Mouse (Mus musculus) lung, postnatal 0 days (tissue): ENCODE measurements around the gene Ndufb4. TPM values are rescaled to one million over a fixed set of nuclear protein-coding genes. Genes with fewer than 3 reads are reported as not detected.

ENCODE experiments used
- ATAC-seq: fragments of 200-750 bp; cut with Nextera tagmentation; 2 replicates; pipeline ENCODE4 v1.8.0; 2017; ENCODE audit warnings: moderate library complexity
- DNase-seq: peaks from one replicate; pipeline ENCODE4 v3.0.0-alpha.2; 2016; ENCODE audit warnings: low spot score
- H3K27ac ChIP-seq: fragments of 300-500 bp; sonication (generic); 2 replicates; pipeline ENCODE4 v1.5.1; 2014; ENCODE audit warnings: antibody characterized with exemption, mild to moderate bottlenecking, low read length, mixed read lengths
- H3K27me3 ChIP-seq: fragments of 300-500 bp; sonication (generic); replicated peaks from 2 replicates; pipeline ENCODE4 v1.6.1; 2014; ENCODE audit warnings: low read length, mixed read lengths; ENCODE audit not compliant: insufficient read depth
- H3K36me3 ChIP-seq: fragments of 300-500 bp; sonication (generic); 2 replicates; pipeline ENCODE4 v1.6.1; 2014; ENCODE audit warnings: low read length, mixed read lengths; ENCODE audit not compliant: insufficient read depth
- H3K4me1 ChIP-seq: fragments of 300-500 bp; sonication (generic); 2 replicates; pipeline ENCODE4 v1.6.1; 2014; ENCODE audit warnings: antibody characterized with exemption, low read depth, low read length, mixed read lengths; ENCODE audit not compliant: insufficient read depth
- H3K4me2 ChIP-seq: fragments of 300-500 bp; sonication (generic); replicated peaks from 2 replicates; pipeline ENCODE4 v1.6.1; 2014; ENCODE audit warnings: low read depth, mild to moderate bottlenecking, low read length, moderate library complexity, mixed read lengths
- H3K4me3 ChIP-seq: fragments of 300-500 bp; sonication (generic); 2 replicates; pipeline ENCODE4 v1.5.1; 2014; ENCODE audit warnings: low read depth, low read length
- H3K9ac ChIP-seq: fragments of 300-500 bp; sonication (generic); replicated peaks from 2 replicates; pipeline ENCODE4 v1.6.1; 2014; ENCODE audit warnings: low read depth, mild to moderate bottlenecking
- H3K9me3 ChIP-seq: fragments of 300-500 bp; sonication (generic); 2 replicates; pipeline ENCODE4 v1.6.1; 2016; ENCODE audit warnings: low read length, mixed read lengths
- CTCF ChIP-seq: IDR thresholded peaks from 2 replicates; pipeline ENCODE4 v1.5.1; 2016; ENCODE audit warnings: antibody characterized with exemption, mild to moderate bottlenecking
- EP300 ChIP-seq: IDR thresholded peaks from 2 replicates; pipeline ENCODE4 v1.6.1; 2016; ENCODE audit warnings: antibody characterized with exemption, mild to moderate bottlenecking, control low read depth
- WGBS: fragments of 180-500 bp; shearing (Covaris S2); extraction: QIAGEN DNeasy Blood & Tissue Kit; methylation state at CpG from one replicate; pipeline ENCODE4 v1.1.7; 2014; 5-methylcytosine and 5-hydroxymethylcytosine counted together
- polyA plus RNA-seq: library from polyadenylated mRNA; unstranded; fragments of >200 nt; fragmentation: Nextera tagmentation; extraction: Ambion mirVana; gene quantifications from 2 replicates; pipeline ENCODE4 v1.2.1, GENCODE M21; 2015

Gene Ndufb4
- polyA plus RNA-seq, 1 experiment from 2014 or later: 70.3 TPM

GRCm38 (mm10) chr16:37670666-37671283 is 16.5 kb upstream of the Ndufb4 start:
- TF ChIP-seq CTCF (no peak), EP300 (peak; percentile 25; the same call in 1 of the 2 replicates)
- H3K4me2 ChIP-seq: no peak overlapping the region
- H3K9me3 ChIP-seq: no peaks in the 10 kb centered on the region
- H3K27ac ChIP-seq: peak overlapping the region; percentile 43
- no peaks in the 10 kb centered on the region for H3K27me3 ChIP-seq
- WGBS: 19% methylated on average over 4 of the region's 4 CpGs
- H3K9ac ChIP-seq: no peak overlapping the region
- H3K4me3 ChIP-seq: no peak overlapping the region
- H3K36me3 ChIP-seq: no peaks in the 10 kb centered on the region
- ATAC-seq (peak; percentile 95), DNase-seq (peak; percentile 61)
- no peaks in the 10 kb centered on the region for H3K4me1 ChIP-seq

DNA sequence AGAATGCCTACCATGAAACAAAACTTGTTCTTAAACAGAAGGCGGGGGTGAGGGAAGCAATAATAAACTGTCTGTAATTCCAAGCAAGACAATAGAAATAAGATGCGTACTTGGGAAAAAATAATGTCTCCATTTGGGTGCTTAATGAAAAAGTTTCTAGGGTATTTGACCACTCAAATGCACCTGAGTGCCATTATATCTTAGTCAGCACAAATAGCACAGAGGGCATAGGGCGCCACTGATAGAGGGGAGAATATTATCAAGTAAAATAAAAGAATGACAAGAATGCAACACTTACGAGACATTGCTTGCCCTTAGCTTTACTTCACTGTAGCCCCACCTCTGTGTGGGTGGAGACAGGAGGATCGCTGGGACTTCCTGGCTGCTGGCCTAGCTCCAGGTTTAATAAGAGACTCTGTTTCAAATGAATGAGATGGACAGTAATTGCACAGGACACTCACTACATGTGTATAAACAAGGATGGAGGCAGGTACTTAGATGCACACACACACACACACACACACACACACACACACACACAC is 11.2 kb upstream of the Ndufb4 start:
- peak; percentile 58; the same call in 1 of the 2 replicates for ATAC-seq
- DNase-seq: no peak
- Histone ChIP-seq H3K4me1 (no peaks in the 10 kb centered on the region), H3K27ac (no peak overlapping the region), H3K9me3 (no peaks in the 10 kb centered on the region), H3K27me3 (no peaks in the 10 kb centered on the region), H3K36me3 (no peaks in the 10 kb centered on the region), H3K9ac (no peak overlapping the region), H3K4me3 (no peak overlapping the region), H3K4me2 (no peak overlapping the region)
- no peak for TF ChIP-seq EP300
- no peak for TF ChIP-seq CTCF
- 47% methylated on average over 5 of the region's 5 CpGs for WGBS

- no peak overlapping the region for H3K27ac ChIP-seq
- DNase-seq: no peak
- ATAC-seq: no peak
- no peaks in the 10 kb centered on the region for H3K9me3 ChIP-seq
- no peak for TF ChIP-seq CTCF
- no peak overlapping the region for H3K4me2 ChIP-seq
- 58% methylated on average over 9 of the region's 9 CpGs for WGBS
- H3K36me3 ChIP-seq: no peaks in the 10 kb centered on the region
- no peaks in the 10 kb centered on the region for H3K4me1 ChIP-seq
- H3K4me3 ChIP-seq: no peak overlapping the region
- H3K9ac ChIP-seq: no peak overlapping the region
- H3K27me3 ChIP-seq: no peaks in the 10 kb centered on the region
Observed at GRCm38 (mm10) chr16:37663643-37664459, 9.6 kb upstream of the Ndufb4 start.

- no peak overlapping the region for H3K27ac ChIP-seq
- H3K27me3 ChIP-seq: no peaks in the 10 kb centered on the region
- no peak overlapping the region for H3K4me3 ChIP-seq
- no peak for DNase-seq
- TF ChIP-seq EP300 (no peak), CTCF (no peak)
- no peaks in the 10 kb centered on the region for H3K9me3 ChIP-seq
- no peak for ATAC-seq
- H3K4me2 ChIP-seq: no peak overlapping the region
- WGBS: 75% methylated on average over 7 of the region's 7 CpGs
- no peaks in the 10 kb centered on the region for H3K36me3 ChIP-seq
- 0 out of 2 replicates have a peak, but pooled peaks cover 4% of the 10 kb centered on the region for H3K4me1 ChIP-seq
- H3K9ac ChIP-seq: no peak overlapping the region
Observed at GRCm38 (mm10) chr16:37656796-37657195, 2.5 kb upstream of the Ndufb4 start.

DNA sequence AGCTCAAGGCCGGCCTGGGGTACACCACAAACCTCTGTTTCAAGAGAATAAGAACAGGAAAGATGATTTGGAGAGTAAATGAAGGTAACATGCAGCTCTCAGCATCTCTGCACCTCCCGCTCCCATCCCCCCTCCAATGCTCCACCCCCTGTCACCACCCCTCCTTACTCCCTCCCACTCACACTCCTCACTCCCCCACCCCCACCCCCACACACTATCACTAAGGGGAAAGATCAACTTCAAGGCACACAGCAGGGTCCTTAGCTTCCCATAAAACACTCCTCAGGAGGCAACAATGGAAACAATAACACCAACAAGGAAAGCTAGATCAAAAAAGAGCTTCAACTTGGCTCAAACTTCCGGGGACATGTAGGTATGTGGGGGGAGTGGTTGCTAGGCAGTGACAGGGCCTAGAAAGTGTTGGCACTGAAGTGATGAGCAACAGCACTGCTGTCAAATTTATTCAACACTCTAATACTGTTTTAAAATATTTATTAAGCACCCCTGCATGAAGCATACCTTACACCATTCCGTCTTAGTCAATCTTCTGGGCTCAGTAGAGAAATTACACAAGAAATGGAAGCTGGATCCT is 1.6 kb upstream of the Ndufb4 start:
- H3K4me2 ChIP-seq: no peak overlapping the region
- DNase-seq (no peak), ATAC-seq (no peak)
- no peaks in the 10 kb centered on the region for H3K27me3 ChIP-seq
- H3K4me3 ChIP-seq: no peak overlapping the region
- 29% methylated on average over 4 of the region's 4 CpGs for WGBS
- no peak overlapping the region for H3K9ac ChIP-seq
- no peaks in the 10 kb centered on the region for H3K36me3 ChIP-seq
- H3K27ac ChIP-seq: no peak overlapping the region
- H3K9me3 ChIP-seq: no peaks in the 10 kb centered on the region
- no peak for TF ChIP-seq CTCF
- no peak for TF ChIP-seq EP300
- H3K4me1 ChIP-seq: 0 out of 2 replicates have a peak, but pooled peaks cover 7% of the 10 kb centered on the region
